10 mouse cellular contexts compared by ENCODE assay signal in genomic region chr19:44021502-44021901, GRCm38 (mm10). TPM values are rescaled to one million over a fixed set of nuclear protein-coding genes. Genes with fewer than 3 reads are reported as not detected.
DNase-seq lines count a peak whose midpoint lies in the region; ATAC-seq and TF ChIP-seq lines count a peak whose summit lies in the region.
"Had no signal": no experiment of that assay in that cellular context is flagged by ENCODE, and none has a peak within 500 bp of the region (broad histone marks: within the 10 kb centered on the region; RNA-seq: fewer than 3 reads in every experiment).

No protein-coding gene starts in this region.

- no peaks in the 10 kb centered on the region for H3K9me3 ChIP-seq in intestine, embryonic 16.5 days (ENCODE audit: control insufficient read depth, low read length)

- TF ChIP-seq CTCF in C2C12 (IDR thresholded peaks at IDR 0.05; ENCODE audit: control insufficient read depth, insufficient read depth, insufficient read length) = no peak

- no peaks in the 10 kb centered on the region for H3K79me2 ChIP-seq in C2C12 (ENCODE audit: control insufficient read depth, insufficient read depth)

- H3ac ChIP-seq in C2C12 (ENCODE audit: control insufficient read depth, insufficient read length, low read depth) = no peak overlapping the region

- H3K9ac ChIP-seq in intestine, embryonic 16.5 days (ENCODE audit: low read depth, low read length) = no peak overlapping the region

- H3K27me3 ChIP-seq in C2C12 (ENCODE audit: control insufficient read depth, insufficient read depth, insufficient read length) = no peaks in the 10 kb centered on the region
- no peaks in the 10 kb centered on the region for H3K27me3 ChIP-seq in intestine, embryonic 16.5 days (replicated peaks; ENCODE audit: control insufficient read depth, insufficient read depth, low read length)

- WGBS in intestine, embryonic 16.5 days = 67% methylated on average over 4 of the region's 4 CpGs

- peak overlapping the region; percentile 58; the same call in 1 of the 2 replicates for H3K27ac ChIP-seq in intestine, embryonic 16.5 days (ENCODE audit: low read length)

- ATAC-seq in intestine, embryonic 16.5 days = peak; percentile 71
- no peak for ATAC-seq in megakaryocyte-erythroid progenitor cell, adult 5-6 weeks (replicated peaks; ENCODE audit: low FRiP score, low TSS enrichment, poor library complexity, severe bottlenecking)

- DNase-seq in fat pad, adult 2 months (ENCODE audit: extremely low read depth, low read depth, low spot score) = peak; percentile 79
- peak; percentile 87 for DNase-seq in lung, postnatal 10 days
- DNase-seq in spleen, adult 12 weeks (ENCODE audit: low spot score) = no peak
- no peak for DNase-seq in cerebellum, postnatal 10 days
- no peak for DNase-seq in natural killer cell, adult 2 months (ENCODE audit: low spot score in 2 of 2)

- H3K4me3 ChIP-seq in C2C12 (ENCODE audit: insufficient read depth, poor library complexity, severe bottlenecking) = no peak overlapping the region
- H3K4me3 ChIP-seq in intestine, embryonic 16.5 days (ENCODE audit: low read length) = no peak overlapping the region
- H3K4me3 ChIP-seq: megakaryocyte, embryonic 14.5 days had no signal

- H3K4me2 ChIP-seq in intestine, embryonic 16.5 days (ENCODE audit: low read depth, low read length) = no peak overlapping the region

- H3K36me3 ChIP-seq in C2C12 (ENCODE audit: control insufficient read depth, insufficient read depth) = no peaks in the 10 kb centered on the region
- no peaks in the 10 kb centered on the region for H3K36me3 ChIP-seq in intestine, embryonic 16.5 days (ENCODE audit: control insufficient read depth, insufficient read depth, low read length)

- no peaks in the 10 kb centered on the region for H3K4me1 ChIP-seq in intestine, embryonic 16.5 days (ENCODE audit: control insufficient read depth, insufficient read depth, low read length)
- H3K4me1 ChIP-seq: megakaryocyte, embryonic 14.5 days had no signal

- H3K79me3 ChIP-seq in C2C12 (ENCODE audit: low read depth) = no peaks in the 10 kb centered on the region

TF ChIP-seq in C2C12, 6 proteins besides CTCF, POLR2A, EP300 and RAD21:
- TF ChIP-seq CEBPB (IDR thresholded peaks at IDR 0.05; ENCODE audit: low read depth) = peak; percentile 67
- no peak for TF ChIP-seq MYOG (IDR thresholded peaks at IDR 0.05; ENCODE audit: control insufficient read depth, extremely low read depth, insufficient read length)
TF ChIP-seq in C2C12: peak in this region for 1.

RNA-seq across cellular contexts. Expression of gene Cyp2c23, which starts 7.5 kb away (rescaled TPM):
- polyA plus RNA-seq in C2C12 (2012; fragmentation: generic; extraction: Trizol) = not detected
- polyA plus RNA-seq in intestine, embryonic 16.5 days (2015; fragmentation: Nextera tagmentation; extraction: Ambion mirVana) = 5.9 and 9.0 TPM in 2 replicates
- not detected in 2 replicates for total RNA-seq in megakaryocyte-erythroid progenitor cell, adult 5-6 weeks (2014; fragmentation: Nextera tagmentation)
- not detected in 2 replicates for total RNA-seq in megakaryocyte-erythroid progenitor cell, adult 5-6 weeks (2017)
- polyA plus RNA-seq: heart, embryonic 14.5 days had no signal

RNA-seq across cellular contexts. Expression of gene Cpn1, which starts 35.1 kb away (rescaled TPM):
- polyA plus RNA-seq in C2C12 (2012; fragmentation: generic; extraction: Trizol) = 0.09 TPM
- polyA plus RNA-seq in intestine, embryonic 16.5 days (2015; fragmentation: Nextera tagmentation; extraction: Ambion mirVana) = 27.7 and 32.4 TPM in 2 replicates
- not detected in 2 replicates for total RNA-seq in megakaryocyte-erythroid progenitor cell, adult 5-6 weeks (2014; fragmentation: Nextera tagmentation)
- total RNA-seq in megakaryocyte-erythroid progenitor cell, adult 5-6 weeks (2017) = not detected in 2 replicates

RNA-seq across cellular contexts. Expression of gene Erlin1, which starts 48.1 kb away (rescaled TPM):
- polyA plus RNA-seq in C2C12 (2012; fragmentation: generic; extraction: Trizol) = 14.8 TPM
- polyA plus RNA-seq in intestine, embryonic 16.5 days (2015; fragmentation: Nextera tagmentation; extraction: Ambion mirVana) = 43.9 and 45.3 TPM in 2 replicates
- 20.0 and 27.8 TPM in 2 replicates for total RNA-seq in megakaryocyte-erythroid progenitor cell, adult 5-6 weeks (2014; fragmentation: Nextera tagmentation)
- 18.7 and 19.3 TPM in 2 replicates for total RNA-seq in megakaryocyte-erythroid progenitor cell, adult 5-6 weeks (2017)

Comparison
In these comparisons a context has a peak if more than half of its experiments do, and no peak if none do; other contexts are left out.
1. DNase-seq: peak in fat pad, adult 2 months (single experiment) and lung, postnatal 10 days (single experiment); none in spleen, adult 12 weeks (single experiment), cerebellum, postnatal 10 days (0 of 2) and natural killer cell, adult 2 months (0 of 2).
2. RNA of gene Cpn1, which starts 35.1 kb away (polyA plus RNA-seq): 27.7 to 32.4 TPM in intestine, embryonic 16.5 days; 0.09 TPM in C2C12 (single experiment); every median in the first group is over 10 times any median in the second.